Mouse (Mus musculus) lung, adult 2 months (tissue): ENCODE results near the gene Mark3. TPM values are rescaled to one million over a fixed set of nuclear protein-coding genes. Genes with fewer than 3 reads are reported as not detected.
A peak's percentile ranks its signal among the peaks of the same experiment; 100 is the strongest.

Source experiments
- DNase-seq: peaks from one replicate; pipeline ENCODE4 v3.0.0; 2022
- H3K4me1 ChIP-seq: fragments of 200-500 bp; 2 replicates; pipeline ENCODE4 v1.6.1; 2011; ENCODE audit warnings: low read length; ENCODE audit not compliant: control insufficient read depth, insufficient read depth
- H3K4me3 ChIP-seq: fragments of 200-500 bp; replicated peaks from 2 replicates; pipeline ENCODE3; 2011; ENCODE audit warnings: low read depth, mild to moderate bottlenecking, control low read depth, low read length; ENCODE audit errors: extremely low read depth
- CTCF ChIP-seq: fragments of 200-500 bp; IDR thresholded peaks from 2 replicates; pipeline ENCODE4 v1.5.1; 2011; ENCODE audit warnings: mild to moderate bottlenecking, low read length, control low read depth; ENCODE audit not compliant: insufficient read depth
- POLR2A ChIP-seq: fragments of 200-500 bp; IDR thresholded peaks from 2 replicates; pipeline ENCODE4 v1.6.1; 2011; ENCODE audit warnings: low read depth, mild to moderate bottlenecking, control low read depth, low read length, borderline replicate concordance; ENCODE audit errors: extremely low read depth
- WGBS: fragments of 180-500 bp; shearing (Covaris S2); methylation state at CpG from one replicate; pipeline ENCODE4 v1.1.7; 2018; 5-methylcytosine and 5-hydroxymethylcytosine counted together
- polyA plus RNA-seq: library from polyadenylated mRNA; depleted of rRNA; stranded (reverse); fragments of >200 nt; gene quantifications from 2 replicates; pipeline ENCODE4 v1.2.3, GENCODE M21; 2012

The Mark3 gene
- polyA plus RNA-seq, 1 experiment, result 27.7 TPM

GRCm38 (mm10) chr12:111574887-111575838 is 840 bp downstream of the Mark3 start:
- Histone ChIP-seq H3K4me3 (peak overlapping the region; percentile 95), H3K4me1 (peaks cover 13% of the 10 kb centered on the region)
- DNase-seq, result peak; percentile 58
- TF ChIP-seq POLR2A, result no peak
- no peak for TF ChIP-seq CTCF
- under 1% methylated on average over 58 of the region's 58 CpGs for WGBS

DNA sequence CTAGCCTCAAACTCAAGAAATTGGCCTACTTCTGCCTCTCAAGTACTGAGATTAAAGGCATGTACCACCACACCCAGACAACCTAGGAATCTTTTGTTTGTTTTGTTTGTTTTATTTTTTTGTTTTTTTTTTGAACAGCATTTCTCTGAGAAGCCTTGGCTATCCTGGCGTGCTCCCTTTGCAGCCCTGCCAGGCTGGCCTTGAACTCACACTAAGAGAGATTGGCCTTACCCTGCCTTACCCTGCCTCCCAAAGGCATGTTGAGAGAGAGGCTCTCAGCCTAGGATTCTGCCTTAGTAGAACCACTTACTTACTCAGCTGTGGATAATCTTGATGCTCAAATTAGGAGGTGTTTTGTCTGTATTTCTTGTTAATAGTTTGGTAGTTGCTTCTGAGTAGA is 8.7 kb downstream of the Mark3 start:
- DNase-seq, result no peak
- H3K4me3 ChIP-seq, result no peak overlapping the region
- peaks cover 12% of the 10 kb centered on the region for H3K4me1 ChIP-seq
- WGBS, result 45% methylated on average over 1 of the region's 1 CpGs
- no peak for TF ChIP-seq POLR2A
- no peak for TF ChIP-seq CTCF

GRCm38 (mm10) chr12:111584401-111584800 is 10.1 kb downstream of the Mark3 start:
- no peak for TF ChIP-seq POLR2A
- no peak for TF ChIP-seq CTCF
- WGBS, result 58% methylated on average over 1 of the region's 1 CpGs
- DNase-seq, result no peak
- H3K4me3 ChIP-seq, result no peak overlapping the region
- peaks cover 12% of the 10 kb centered on the region for H3K4me1 ChIP-seq

GRCm38 (mm10) chr12:111587252-111587651 is 12.9 kb downstream of the Mark3 start:
- TF ChIP-seq CTCF (no peak), POLR2A (no peak)
- no peak for DNase-seq
- Histone ChIP-seq H3K4me3 (no peak overlapping the region), H3K4me1 (peaks cover 8% of the 10 kb centered on the region)
- WGBS, result 72% methylated on average over 12 of the region's 12 CpGs

DNA sequence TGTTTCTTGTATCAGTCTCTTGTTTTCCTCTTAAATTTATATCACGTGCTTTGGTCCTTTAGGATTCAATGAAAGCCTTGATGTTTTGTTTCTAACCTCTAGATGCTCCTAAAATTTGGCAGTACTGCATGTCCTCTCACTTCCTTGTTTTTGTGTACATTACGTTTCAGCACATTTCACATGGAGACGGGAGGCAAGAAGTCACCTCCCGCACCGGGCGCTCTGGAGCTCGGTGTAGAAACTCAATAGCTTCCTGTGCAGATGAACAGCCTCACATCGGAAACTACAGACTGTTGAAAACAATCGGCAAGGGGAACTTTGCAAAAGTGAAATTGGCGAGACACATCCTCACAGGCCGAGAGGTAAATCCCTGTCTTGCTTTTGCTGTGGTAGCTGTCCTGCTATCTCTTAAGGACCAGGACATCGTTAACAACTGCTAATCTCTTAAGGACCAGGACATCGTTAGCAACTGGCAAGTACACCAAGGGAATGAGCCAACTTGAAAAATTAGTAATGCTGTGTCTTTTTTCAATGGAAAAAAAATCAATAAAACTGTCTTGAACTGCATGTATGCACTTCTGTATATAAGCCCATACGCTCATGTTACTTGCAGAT is 18.2 kb downstream of the Mark3 start:
- no peak for DNase-seq

DNA sequence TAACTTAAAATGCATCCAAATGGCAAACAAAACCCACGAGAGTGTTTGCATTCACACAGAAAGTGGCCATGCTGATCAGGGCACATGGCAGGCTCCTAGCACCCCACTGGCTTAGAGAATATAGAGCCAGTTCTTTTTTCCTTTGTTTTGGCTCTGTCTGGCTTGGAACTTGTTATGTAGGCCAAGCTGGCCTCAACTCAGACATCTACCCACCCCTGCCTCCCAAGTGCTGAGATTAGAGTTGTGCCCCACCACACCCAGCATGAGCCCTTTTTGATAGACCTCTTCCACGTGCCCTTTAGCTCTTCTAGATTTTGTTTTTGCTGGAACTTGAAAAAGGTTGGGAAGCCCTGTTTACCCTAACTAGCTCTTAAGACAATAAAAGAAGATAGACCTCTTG is 19.5 kb downstream of the Mark3 start:
- Histone ChIP-seq H3K4me3 (no peak overlapping the region), H3K4me1 (0 out of 2 replicates have a peak, but pooled peaks cover 2% of the 10 kb centered on the region)
- WGBS, result 76% methylated on average over 2 of the region's 2 CpGs
- no peak for DNase-seq
- no peak for TF ChIP-seq CTCF
- no peak for TF ChIP-seq POLR2A

More for the DNA sequence above, 18.2 kb downstream of the Mark3 start:
- WGBS, result 32% methylated on average over 14 of the region's 14 CpGs
- H3K4me1 ChIP-seq, result 0 out of 2 replicates have a peak, but pooled peaks cover 2% of the 10 kb centered on the region
- H3K4me3 ChIP-seq, result no peak overlapping the region
- no peak for TF ChIP-seq CTCF
- TF ChIP-seq POLR2A, result no peak

GRCm38 (mm10) chr12:111597310-111597709 is 23.0 kb downstream of the Mark3 start:
- WGBS, result 96% methylated on average over 1 of the region's 1 CpGs
- TF ChIP-seq CTCF, result no peak
- no peak for TF ChIP-seq POLR2A

DNA sequence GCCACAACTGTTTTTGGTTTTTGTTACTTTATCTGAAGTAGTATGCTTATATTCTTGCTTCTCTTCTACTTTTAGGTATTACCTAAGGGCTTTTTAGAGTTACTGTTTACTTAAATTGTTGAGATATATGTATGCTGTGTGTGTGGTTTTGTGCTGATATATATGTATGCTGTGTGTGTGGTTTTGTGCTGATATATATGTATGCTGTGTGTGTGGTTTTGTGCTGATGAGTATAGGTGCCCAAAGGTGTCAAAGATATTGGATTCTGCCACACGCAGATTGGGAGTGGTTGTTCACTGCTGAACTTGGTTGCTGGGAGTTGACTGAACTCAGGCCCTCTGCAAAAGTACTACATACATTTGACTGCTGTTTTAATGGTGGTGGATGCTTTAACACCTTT is 24.6 kb downstream of the Mark3 start:
- WGBS, result 93% methylated on average over 1 of the region's 1 CpGs

More at GRCm38 (mm10) chr12:111597310-111597709, 23.0 kb downstream of the Mark3 start:
- Histone ChIP-seq H3K4me3 (no peak overlapping the region), H3K4me1 (peaks cover 4% of the 10 kb centered on the region)
- no peak for DNase-seq

DNA sequence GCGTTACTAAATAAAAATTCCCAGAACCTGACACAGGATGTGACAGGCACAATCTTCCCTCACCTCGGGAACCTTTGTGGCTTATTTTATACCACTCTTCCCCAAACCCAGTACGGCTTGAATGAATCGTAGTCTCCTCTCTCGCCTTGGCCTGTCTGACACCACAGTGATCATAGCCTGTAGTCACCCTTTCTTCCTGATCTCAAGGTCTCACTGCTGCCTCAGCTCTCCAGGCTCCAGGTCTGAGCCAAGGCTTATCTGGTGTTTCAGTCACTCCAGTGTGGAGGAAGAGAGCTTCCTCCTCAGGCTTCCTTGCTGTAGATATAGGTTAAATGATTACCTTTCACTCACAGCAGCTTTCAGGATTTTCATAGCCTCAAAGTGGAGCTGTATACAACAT is 25.3 kb downstream of the Mark3 start:
- DNase-seq, result no peak
- TF ChIP-seq POLR2A (no peak), CTCF (no peak)
- Histone ChIP-seq H3K4me3 (no peak overlapping the region), H3K4me1 (peaks cover 3% of the 10 kb centered on the region)
- 54% methylated on average over 5 of the region's 5 CpGs for WGBS

More for the DNA sequence above, 24.6 kb downstream of the Mark3 start:
- peaks cover 3% of the 10 kb centered on the region for H3K4me1 ChIP-seq
- DNase-seq, result no peak
- H3K4me3 ChIP-seq, result no peak overlapping the region
- no peak for TF ChIP-seq CTCF
- TF ChIP-seq POLR2A, result no peak
